8 mouse cellular contexts compared by ENCODE assay signal in genomic region chr7:38073782-38074181, GRCm38 (mm10). TPM values are rescaled to one million over a fixed set of nuclear protein-coding genes. Genes with fewer than 3 reads are reported as not detected.
DNase-seq lines count a peak whose midpoint lies in the region; ATAC-seq and TF ChIP-seq lines count a peak whose summit lies in the region.

No protein-coding gene starts in this region.

- no peaks in the 10 kb centered on the region for H3K9me3 ChIP-seq in forebrain, embryonic 16.5 days (ENCODE audit: control insufficient read depth, low read length)
- no peaks in the 10 kb centered on the region for H3K9me3 ChIP-seq in hindbrain, postnatal 0 days (ENCODE audit: low read length)

- no peak overlapping the region for H3K4me3 ChIP-seq in forebrain, embryonic 16.5 days (replicated peaks; ENCODE audit: low read length)
- no peak overlapping the region for H3K4me3 ChIP-seq in hindbrain, postnatal 0 days (ENCODE audit: low read length)

- DNase-seq in ovary, postnatal 14 days (ENCODE audit: low spot score): peak; percentile 25
- no peak for DNase-seq in ovary, adult 18-20 months (ENCODE audit: low spot score)
- DNase-seq in c-Kit-positive CD71-positive TER-119-positive erythroid progenitor cells, embryonic 14.5 days (ENCODE audit: low spot score): peak; percentile 32
- DNase-seq in hindbrain, postnatal 0 days (ENCODE audit: low spot score): peak; percentile 83
- peak; percentile 75 for DNase-seq in left cerebral cortex, adult 18-20 months (ENCODE audit: low spot score in 2 of 2)
- DNase-seq in right cerebral cortex, postnatal 36 days (ENCODE audit: low spot score in 2 of 2): peak; percentile 46 to 60

- H3K36me3 ChIP-seq in forebrain, embryonic 16.5 days (ENCODE audit: control insufficient read depth, insufficient read depth): no peaks in the 10 kb centered on the region
- no peaks in the 10 kb centered on the region for H3K36me3 ChIP-seq in hindbrain, postnatal 0 days (ENCODE audit: insufficient read depth, low read length)

- peaks cover 2% of the 10 kb centered on the region; the same call in 1 of the 2 replicates for H3K27me3 ChIP-seq in forebrain, embryonic 16.5 days (replicated peaks; ENCODE audit: control insufficient read depth, insufficient read depth, low read length)
- H3K27me3 ChIP-seq in hindbrain, postnatal 0 days (ENCODE audit: insufficient read depth, low read length): no peaks in the 10 kb centered on the region

- H3K9ac ChIP-seq in forebrain, embryonic 16.5 days (replicated peaks; ENCODE audit: low read depth, low read length): no peak overlapping the region
- no peak overlapping the region for H3K9ac ChIP-seq in hindbrain, postnatal 0 days (replicated peaks; ENCODE audit: low read length)

- ATAC-seq in forebrain, embryonic 16.5 days: peak; percentile 64; the same call in 1 of the 2 replicates
- peak; percentile 61; the same call in 1 of the 2 replicates for ATAC-seq in hindbrain, postnatal 0 days
- peak; percentile 84 for ATAC-seq in megakaryocyte, adult 5-6 weeks (ENCODE audit: poor library complexity, severe bottlenecking)

- WGBS in forebrain, embryonic 16.5 days: 19% methylated on average over 3 of the region's 3 CpGs
- 24% methylated on average over 3 of the region's 3 CpGs for WGBS in hindbrain, postnatal 0 days

- peaks cover 12% of the 10 kb centered on the region for H3K4me1 ChIP-seq in forebrain, embryonic 16.5 days (replicated peaks; ENCODE audit: control insufficient read depth, insufficient read depth, low read length)
- no peaks in the 10 kb centered on the region; the same call in 1 of the 2 replicates for H3K4me1 ChIP-seq in hindbrain, postnatal 0 days (ENCODE audit: insufficient read depth, low read length)

- no peak overlapping the region for H3K4me2 ChIP-seq in forebrain, embryonic 16.5 days (ENCODE audit: low read length)
- no peak overlapping the region for H3K4me2 ChIP-seq in hindbrain, postnatal 0 days (ENCODE audit: low read depth, low read length)

- TF ChIP-seq CTCF in hindbrain, postnatal 0 days (IDR thresholded peaks at IDR 0.05; ENCODE audit: low read depth): peak; percentile 79

- no peak overlapping the region for H3K27ac ChIP-seq in forebrain, embryonic 16.5 days (ENCODE audit: low read length)
- H3K27ac ChIP-seq in hindbrain, postnatal 0 days: no peak overlapping the region

RNA-seq across cellular contexts. Expression of gene Ccne1, which starts 33.6 kb away (rescaled TPM):
- polyA plus RNA-seq in forebrain, embryonic 16.5 days (2015; fragmentation: Nextera tagmentation; extraction: Ambion mirVana): 14.3 and 14.5 TPM in 2 replicates
- 11.5 and 15.7 TPM in 2 replicates for total RNA-seq in hindbrain, postnatal 0 days (2014; rRNA removed)
- polyA plus RNA-seq in hindbrain, postnatal 0 days (2015; fragmentation: Nextera tagmentation; extraction: Ambion mirVana): 19.7 and 20.6 TPM in 2 replicates
- total RNA-seq in left cerebral cortex, adult 18-20 months (2021): 10 to 100 TPM; 16.7 to 22.8 TPM
- total RNA-seq in megakaryocyte, adult 5-6 weeks (2015): 22.8 and 23.6 TPM in 2 replicates
- 33.4 and 37.7 TPM in 2 replicates for total RNA-seq in megakaryocyte, adult 5-6 weeks (2017)

RNA-seq across cellular contexts. Expression of gene Uri1, which starts 50.4 kb away (rescaled TPM):
- 35.9 and 43.9 TPM in 2 replicates for polyA plus RNA-seq in forebrain, embryonic 16.5 days (2015; fragmentation: Nextera tagmentation; extraction: Ambion mirVana)
- 28.0 and 29.1 TPM in 2 replicates for total RNA-seq in hindbrain, postnatal 0 days (2014; rRNA removed)
- polyA plus RNA-seq in hindbrain, postnatal 0 days (2015; fragmentation: Nextera tagmentation; extraction: Ambion mirVana): 37.2 and 38.3 TPM in 2 replicates
- 10 to 100 TPM; 50.5 to 51.0 TPM for total RNA-seq in left cerebral cortex, adult 18-20 months (2021)
- 30.8 and 31.5 TPM in 2 replicates for total RNA-seq in megakaryocyte, adult 5-6 weeks (2015)
- 26.7 and 29.1 TPM in 2 replicates for total RNA-seq in megakaryocyte, adult 5-6 weeks (2017)
